Mouse (Mus musculus): ENCODE measurements around the gene Fez2.

DNA sequence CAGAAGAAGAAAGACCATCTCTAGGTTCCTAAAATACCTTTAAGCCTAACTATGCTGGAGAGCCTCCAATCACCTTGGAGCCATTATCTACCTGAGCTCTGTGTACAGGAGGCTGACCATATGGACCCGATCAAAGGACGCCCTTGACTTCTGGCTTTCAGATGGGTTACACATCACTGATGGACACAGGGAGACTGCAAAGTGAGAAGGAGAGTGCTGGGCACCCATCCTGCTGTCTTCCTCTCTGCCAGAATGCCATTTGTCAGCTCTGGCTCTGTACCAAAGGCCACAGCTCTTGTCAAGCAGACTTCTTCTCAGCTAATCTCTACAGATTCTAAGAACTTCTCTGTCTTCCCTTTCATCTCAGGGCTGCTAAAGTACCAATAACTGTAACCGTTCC is 12.6 kb downstream of the Fez2 start:
- TF ChIP-seq CTCF (IDR thresholded peaks at IDR 0.05; ENCODE audit: extremely low read depth, insufficient read length, insufficient replicate concordance, low read depth, low read length) (no peak), POLR2A (IDR thresholded peaks at IDR 0.05; ENCODE audit: low read depth, low read length) (no peak)
